Mouse (Mus musculus) bone marrow, adult 2 months (tissue): ENCODE measurements around the gene Gm42906. TPM values are rescaled to one million over a fixed set of nuclear protein-coding genes. Genes with fewer than 3 reads are reported as not detected.

ENCODE experiments used
- H3K27ac ChIP-seq: fragments of 200-500 bp; 2 replicates; pipeline ENCODE4 v1.5.1; 2012; ENCODE audit warnings: low read depth, mild to moderate bottlenecking, control low read depth, inconsistent platforms, low read length; ENCODE audit not compliant: control insufficient read depth, poor library complexity, insufficient read depth
- H3K4me1 ChIP-seq: fragments of 200-500 bp; 2 replicates; pipeline ENCODE4 v1.6.1; 2011; ENCODE audit warnings: low read length; ENCODE audit not compliant: control insufficient read depth, insufficient read depth
- H3K4me3 ChIP-seq: fragments of 200-500 bp; replicated peaks from 2 replicates; pipeline ENCODE3; 2011; ENCODE audit warnings: mild to moderate bottlenecking, low read depth, low read length, control low read depth; ENCODE audit not compliant: control insufficient read depth
- CTCF ChIP-seq: fragments of 200-500 bp; IDR thresholded peaks from 2 replicates; pipeline ENCODE4 v1.5.1; 2011; ENCODE audit warnings: low read length, control low read depth; ENCODE audit not compliant: control insufficient read depth, insufficient read depth
- POLR2A ChIP-seq: fragments of 200-500 bp; IDR thresholded peaks from 2 replicates; pipeline ENCODE4 v1.6.1; 2011; ENCODE audit warnings: low read depth, mild to moderate bottlenecking, control low read depth, low read length, borderline replicate concordance; ENCODE audit not compliant: control insufficient read depth
- WGBS: fragments of 180-500 bp; shearing (Covaris S2); methylation state at CpG from one replicate; pipeline ENCODE4 v1.1.7; 2018; 5-methylcytosine and 5-hydroxymethylcytosine counted together
- polyA plus RNA-seq: library from polyadenylated mRNA; stranded (reverse); fragments of >200 nt; gene quantifications from 2 replicates; pipeline ENCODE4 v1.2.4, GENCODE M21; 2011; ENCODE audit warnings: low replicate concordance; ENCODE audit not compliant: missing spikeins, insufficient read depth, insufficient read length

Gm42906 gene
- polyA plus RNA-seq, 1 experiment = not detected

DNA sequence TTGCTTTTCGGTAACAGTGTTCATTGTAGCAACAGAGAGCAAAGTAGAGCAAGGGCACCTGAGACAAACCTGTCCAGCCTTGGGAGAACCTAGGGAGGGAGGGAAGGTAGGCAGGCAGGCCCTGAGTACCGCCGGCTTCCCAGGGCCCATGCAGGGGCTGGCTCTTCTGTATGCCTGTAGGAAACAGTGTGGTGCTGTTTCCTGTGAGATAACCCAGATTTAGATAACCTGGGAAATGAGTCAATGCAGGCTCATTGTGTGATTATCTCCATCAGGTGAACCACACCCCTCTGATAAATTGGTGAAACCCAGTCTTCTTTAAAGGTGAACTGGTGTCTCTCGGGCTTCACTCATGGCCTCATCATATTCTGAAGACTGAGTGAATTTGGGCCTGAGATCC is 401.9 kb downstream of the Gm42906 start:
- WGBS = 70% methylated on average over 4 of the region's 4 CpGs
- Histone ChIP-seq H3K27ac (no peak overlapping the region), H3K4me1 (no peaks in the 10 kb centered on the region), H3K4me3 (no peak overlapping the region)
- TF ChIP-seq POLR2A = no peak
- TF ChIP-seq CTCF = no peak

DNA sequence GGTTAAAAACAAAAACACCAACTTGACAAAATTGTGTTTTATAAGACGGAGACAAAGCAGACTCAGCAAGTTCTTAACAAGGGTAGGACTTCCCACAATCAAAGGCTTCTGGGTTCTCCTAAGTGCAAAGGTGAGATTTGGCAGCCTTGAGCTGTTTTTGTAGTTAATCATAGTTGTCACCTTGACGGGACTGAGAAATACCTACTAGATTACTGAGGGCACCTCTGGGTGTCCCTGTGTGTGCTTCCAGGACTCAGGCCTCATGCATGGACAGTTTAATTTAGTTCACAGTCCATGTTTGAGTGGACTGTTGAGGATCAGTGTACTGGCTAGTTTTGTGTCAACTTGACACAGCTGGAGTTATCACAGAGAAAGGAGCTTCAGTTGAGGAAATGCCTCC is 403.5 kb downstream of the Gm42906 start:
- 78% methylated on average over 2 of the region's 2 CpGs for WGBS
- TF ChIP-seq CTCF = no peak
- no peak for TF ChIP-seq POLR2A
- H3K4me3 ChIP-seq = no peak overlapping the region
- H3K27ac ChIP-seq = no peak overlapping the region
- H3K4me1 ChIP-seq = no peaks in the 10 kb centered on the region

DNA sequence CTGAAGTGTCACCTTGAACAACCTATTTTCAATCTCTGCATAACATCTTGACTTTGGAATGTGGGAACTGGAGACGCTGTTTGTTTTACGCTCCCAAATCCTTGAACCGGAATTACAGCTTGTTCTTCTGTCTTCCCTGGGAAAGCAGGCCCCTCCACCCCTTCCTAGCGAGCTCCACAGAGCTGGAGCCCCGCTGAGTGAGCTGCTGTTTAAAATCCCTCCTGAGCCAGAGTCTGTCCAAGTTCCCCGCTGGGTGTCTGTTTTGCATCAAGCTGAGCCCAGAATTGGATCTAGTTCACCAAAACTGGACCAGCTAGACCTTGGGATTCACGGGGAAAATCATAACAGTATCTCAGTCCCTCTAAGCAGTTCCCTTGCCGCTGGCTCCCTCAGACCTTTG is 404.5 kb downstream of the Gm42906 start:
- Histone ChIP-seq H3K4me1 (no peaks in the 10 kb centered on the region), H3K27ac (no peak overlapping the region), H3K4me3 (no peak overlapping the region)
- 79% methylated on average over 8 of the region's 8 CpGs for WGBS
- TF ChIP-seq POLR2A = no peak
- TF ChIP-seq CTCF = no peak

DNA sequence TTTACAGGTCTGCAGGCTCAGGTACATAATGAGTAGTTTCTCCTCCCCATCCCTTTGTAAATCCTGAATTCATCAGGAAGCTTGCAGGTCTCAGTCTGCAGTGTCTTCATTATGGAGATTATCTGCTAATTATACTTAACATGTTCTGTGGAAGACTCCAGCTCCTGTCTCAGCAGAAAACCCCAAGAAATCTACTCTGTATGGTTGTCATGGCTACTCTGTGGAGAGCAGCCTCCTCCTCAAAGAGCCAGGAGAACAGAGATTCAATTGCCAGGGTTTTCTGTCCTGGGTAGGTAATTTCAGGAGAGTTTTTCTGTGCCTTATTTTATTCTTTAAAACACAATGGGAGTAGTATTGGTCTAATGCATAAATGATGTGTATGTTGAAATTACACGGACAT is 405.0 kb downstream of the Gm42906 start:
- Histone ChIP-seq H3K4me1 (no peaks in the 10 kb centered on the region), H3K27ac (no peak overlapping the region), H3K4me3 (no peak overlapping the region)
- TF ChIP-seq POLR2A (no peak), CTCF (no peak)
- 72% methylated on average over 1 of the region's 1 CpGs for WGBS

GRCm38 (mm10) chr5:151022026-151022425 is 405.9 kb downstream of the Gm42906 start:
- no peak for TF ChIP-seq POLR2A
- no peak for TF ChIP-seq CTCF
- Histone ChIP-seq H3K4me3 (no peak overlapping the region), H3K4me1 (no peaks in the 10 kb centered on the region), H3K27ac (no peak overlapping the region)
- 84% methylated on average over 7 of the region's 7 CpGs for WGBS

DNA sequence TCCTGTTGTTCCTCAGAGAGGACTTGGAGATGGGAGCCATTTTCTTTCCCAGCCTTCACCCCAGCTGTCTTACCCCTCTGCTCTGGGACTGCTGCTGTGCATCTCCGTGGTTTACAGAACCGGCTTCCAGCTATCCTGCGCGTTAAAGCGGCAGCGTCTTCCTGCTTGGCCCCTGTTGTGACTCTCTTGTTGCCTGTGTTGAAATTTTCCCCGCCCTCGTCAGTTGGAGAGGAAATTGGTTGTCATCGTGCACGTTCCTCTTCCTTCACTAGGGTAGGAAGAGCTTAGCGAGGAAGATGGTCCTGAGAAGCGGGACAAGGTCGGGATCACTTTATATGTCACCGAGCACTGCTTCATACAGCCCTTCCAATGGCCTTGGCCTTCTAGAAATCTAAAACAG is 407.1 kb downstream of the Gm42906 start:
- TF ChIP-seq POLR2A = no peak

DNA sequence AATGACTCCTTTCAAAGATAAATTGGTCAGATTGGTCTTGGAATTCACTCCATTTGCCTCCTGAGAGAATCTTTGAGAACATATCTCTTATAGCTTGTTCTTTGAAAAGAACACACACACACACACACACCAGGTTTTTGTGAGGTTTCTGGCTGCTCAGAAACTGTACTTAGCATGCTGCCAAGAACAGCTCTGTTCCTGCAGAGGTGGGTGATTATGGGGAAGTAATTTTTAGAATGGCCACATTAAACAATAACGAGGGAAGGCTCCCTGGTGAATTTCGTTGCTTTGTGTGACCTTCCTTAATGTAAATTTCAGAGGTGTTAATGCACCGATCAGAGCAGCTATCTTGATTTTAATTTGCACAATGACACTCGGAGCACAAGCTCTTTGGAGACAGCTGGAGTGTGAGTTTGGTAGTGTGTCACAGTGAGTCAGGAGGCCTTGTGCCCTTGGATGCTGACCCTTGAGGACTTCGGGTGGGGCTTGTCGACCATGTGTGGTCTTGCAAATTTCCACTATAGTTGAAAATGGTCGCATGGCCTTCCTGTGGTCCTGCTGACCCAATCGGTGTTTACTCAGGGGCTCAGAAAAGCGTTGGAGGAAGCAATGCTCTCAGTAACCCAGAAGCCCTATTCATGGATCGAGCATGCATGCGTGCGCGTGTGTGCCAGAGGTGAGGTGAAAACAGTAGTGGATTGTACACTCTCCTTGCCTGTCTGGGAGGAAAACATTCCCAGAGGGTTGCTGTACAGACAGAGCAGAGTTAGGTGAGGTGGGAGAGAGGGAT is 407.7 kb downstream of the Gm42906 start:
- 68% methylated on average over 13 of the region's 13 CpGs for WGBS
- no peak overlapping the region for H3K4me3 ChIP-seq
- TF ChIP-seq POLR2A (no peak), CTCF (no peak)
- H3K4me1 ChIP-seq = no peaks in the 10 kb centered on the region
- no peak overlapping the region for H3K27ac ChIP-seq

More for the DNA sequence above, 407.1 kb downstream of the Gm42906 start:
- Histone ChIP-seq H3K4me3 (no peak overlapping the region), H3K4me1 (no peaks in the 10 kb centered on the region), H3K27ac (no peak overlapping the region)
- WGBS = 55% methylated on average over 14 of the region's 14 CpGs

DNA sequence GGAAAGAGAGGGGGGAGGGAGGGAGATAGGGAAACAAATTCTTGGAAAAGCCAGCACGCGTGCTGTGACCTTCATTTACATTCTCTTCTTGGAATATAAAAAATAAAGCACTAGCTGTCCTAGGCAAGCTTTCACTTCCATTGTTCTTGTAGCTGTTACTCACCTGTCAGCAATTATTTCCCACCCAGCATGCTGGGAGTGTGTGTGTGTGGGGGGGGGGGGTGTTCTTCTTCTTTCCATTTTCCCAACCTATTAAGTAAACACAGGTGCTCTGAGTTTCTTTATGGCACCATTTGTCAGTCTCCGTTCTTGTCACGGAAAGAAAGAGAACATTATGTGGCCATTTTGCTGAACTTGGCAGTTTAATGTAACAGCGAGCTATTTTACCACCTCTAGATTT is 409.0 kb downstream of the Gm42906 start:
- 80% methylated on average over 5 of the region's 5 CpGs for WGBS
- TF ChIP-seq POLR2A = no peak
- no peak for TF ChIP-seq CTCF
- Histone ChIP-seq H3K4me1 (no peaks in the 10 kb centered on the region), H3K27ac (no peak overlapping the region), H3K4me3 (no peak overlapping the region)

- Histone ChIP-seq H3K27ac (no peak overlapping the region), H3K4me3 (no peak overlapping the region), H3K4me1 (no peaks in the 10 kb centered on the region)
- TF ChIP-seq CTCF = no peak
- TF ChIP-seq POLR2A = no peak
- WGBS = 76% methylated on average over 5 of the region's 5 CpGs
These were observed 409.5 kb downstream of the Gm42906 start for GRCm38 (mm10) chr5:151018450-151018849.

Other genes starting within 250 kb of the Gm42906 start
- 0.80 and 0.95 TPM in 2 replicates for gene Stard13, start 194.3 kb downstream of the Gm42906 start, polyA plus RNA-seq
- not detected in 2 replicates for gene Vmn2r18, start 177.9 kb upstream of the Gm42906 start, polyA plus RNA-seq
- gene Rfc3, start 223.1 kb upstream of the Gm42906 start, polyA plus RNA-seq = 67.0 and 90.0 TPM in 2 replicates